In the genomic region with DNA sequence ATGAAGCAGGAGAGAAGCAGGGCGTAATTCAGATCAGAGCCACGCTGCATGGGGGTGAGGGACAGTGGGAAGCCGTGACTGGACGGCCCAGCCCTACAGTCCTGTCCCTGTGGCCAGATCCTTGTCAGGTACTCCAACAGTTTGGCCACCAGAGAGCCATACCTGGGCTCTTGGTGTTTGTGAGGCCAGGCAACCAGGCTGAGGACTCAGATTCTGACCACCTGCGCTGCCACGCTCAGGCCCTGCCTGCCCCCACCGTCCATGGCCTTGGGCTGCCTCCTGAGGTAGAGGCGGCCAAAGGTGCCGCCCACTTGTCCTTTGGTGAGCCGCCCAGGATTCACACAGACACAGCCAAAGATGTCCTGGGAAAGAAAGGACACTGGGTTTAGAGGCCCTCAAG, we compare ENCODE assay signal across 10 mouse cellular contexts. TPM values are rescaled to one million over a fixed set of nuclear protein-coding genes. Genes with fewer than 3 reads are reported as not detected.
DNase-seq lines count a peak whose midpoint lies in the region; ATAC-seq and TF ChIP-seq lines count a peak whose summit lies in the region.
"Had no signal": no experiment of that assay in that cellular context is flagged by ENCODE, and none has a peak within 500 bp of the region (broad histone marks: within the 10 kb centered on the region; RNA-seq: fewer than 3 reads in every experiment).

No protein-coding gene starts in this region.

- H3K4me1 ChIP-seq in intestine, embryonic 15.5 days (replicated peaks): peaks cover 35% of the 10 kb centered on the region
- peaks cover 4% of the 10 kb centered on the region; the same call in 1 of the 2 replicates for H3K4me1 ChIP-seq in intestine, postnatal 0 days (replicated peaks; ENCODE audit: control insufficient read depth, insufficient read depth, low read length)
- peaks cover 49 to 61% of the 10 kb centered on the region in 2 experiments for H3K4me1 ChIP-seq in heart, embryonic 14.5 days (ENCODE audit: control insufficient read depth in 2 of 2, insufficient read depth in 2 of 2, low read length in 2 of 2)

- no peak overlapping the region for H3K4me2 ChIP-seq in intestine, embryonic 15.5 days (replicated peaks)
- H3K4me2 ChIP-seq in intestine, postnatal 0 days (replicated peaks; ENCODE audit: low read depth): no peak overlapping the region
- H3K4me2 ChIP-seq in heart, embryonic 14.5 days (ENCODE audit: low read length): no peak overlapping the region

- no peak for ATAC-seq in intestine, embryonic 15.5 days
- ATAC-seq in intestine, postnatal 0 days: no peak
- ATAC-seq in heart, embryonic 14.5 days (ENCODE audit: insufficient number of reproducible peaks, insufficient read depth, low FRiP score, low read depth): no peak
- no peak for ATAC-seq in frontal cortex, adult (ENCODE audit: low TSS enrichment)

- DNase-seq in cerebellum, adult 9-11 months: peak; percentile 58
- no peak for DNase-seq in cerebellum, adult 8-10 months
- peak; percentile 79 for DNase-seq in adrenal gland, adult 2 months
- no peak for DNase-seq in right cerebral cortex, adult 18-20 months

- TF ChIP-seq CTCF in intestine, postnatal 0 days (IDR thresholded peaks at IDR 0.05; ENCODE audit: low read depth): no peak

- H3K27me3 ChIP-seq in intestine, embryonic 15.5 days (replicated peaks): no peaks in the 10 kb centered on the region
- H3K27me3 ChIP-seq in intestine, postnatal 0 days (replicated peaks; ENCODE audit: control insufficient read depth, insufficient read depth, low read length): no peaks in the 10 kb centered on the region
- H3K27me3 ChIP-seq in heart, embryonic 14.5 days (ENCODE audit: control insufficient read depth, insufficient read depth, low read length): no peaks in the 10 kb centered on the region

- peak overlapping the region; percentile 51; the same call in 1 of the 2 replicates for H3K27ac ChIP-seq in intestine, embryonic 15.5 days
- H3K27ac ChIP-seq in intestine, postnatal 0 days (ENCODE audit: low read depth, low read length): no peak overlapping the region
- peak overlapping the region; percentile 15 to 74; a peak in 3 of 4 replicates for H3K27ac ChIP-seq in heart, embryonic 14.5 days (replicated peaks in 1 of 2; ENCODE audit: control insufficient read depth in 1 of 2, insufficient read depth in 1 of 2, low read depth in 2 of 2, low read length in 2 of 2)

- no peak overlapping the region for H3K9ac ChIP-seq in intestine, embryonic 15.5 days
- no peak overlapping the region for H3K9ac ChIP-seq in intestine, postnatal 0 days (ENCODE audit: low read depth, low read length)
- no peak overlapping the region; the same call in 1 of the 2 replicates for H3K9ac ChIP-seq in heart, embryonic 14.5 days (ENCODE audit: low read length)

- 86% methylated on average over 10 of the region's 10 CpGs for WGBS in intestine, embryonic 15.5 days
- WGBS in intestine, postnatal 0 days: 85% methylated on average over 10 of the region's 10 CpGs
- 82% methylated on average over 10 of the region's 10 CpGs for WGBS in heart, embryonic 14.5 days

- no peaks in the 10 kb centered on the region for H3K9me3 ChIP-seq in intestine, embryonic 15.5 days
- no peaks in the 10 kb centered on the region for H3K9me3 ChIP-seq in intestine, postnatal 0 days (ENCODE audit: control insufficient read depth)
- no peaks in the 10 kb centered on the region for H3K9me3 ChIP-seq in heart, embryonic 14.5 days (ENCODE audit: control insufficient read depth, low read length)

- H3K36me3 ChIP-seq in intestine, embryonic 15.5 days: peaks cover 7% of the 10 kb centered on the region; the same call in 1 of the 2 replicates
- H3K36me3 ChIP-seq in intestine, postnatal 0 days (ENCODE audit: control insufficient read depth, insufficient read depth): peaks cover 31% of the 10 kb centered on the region; the same call in 1 of the 2 replicates
- H3K36me3 ChIP-seq in heart, embryonic 14.5 days (ENCODE audit: control insufficient read depth, insufficient read depth, low read length): peaks cover 43% of the 10 kb centered on the region

- H3K4me3 ChIP-seq in intestine, embryonic 15.5 days (replicated peaks): no peak overlapping the region
- H3K4me3 ChIP-seq in intestine, postnatal 0 days (ENCODE audit: low read depth, low read length): no peak overlapping the region
- no peak overlapping the region for H3K4me3 ChIP-seq in heart, embryonic 14.5 days (ENCODE audit: control insufficient read depth in 1 of 2, insufficient read depth in 1 of 2, low read depth in 1 of 2, low read length in 2 of 2)

RNA-seq across cellular contexts. Expression of a gene that starts 16.0 kb away (rescaled TPM):
- polyA plus RNA-seq in intestine, embryonic 15.5 days (2015; fragmentation: Nextera tagmentation; extraction: Ambion mirVana): 11.9 and 12.4 TPM in 2 replicates
- 6.5 and 6.6 TPM in 2 replicates for polyA plus RNA-seq in intestine, postnatal 0 days (2015; fragmentation: Nextera tagmentation; extraction: Ambion mirVana)
- total RNA-seq in adrenal gland, adult 2 months (2021): 1 to 10 TPM; 5.5 to 8.0 TPM
- 5.6 and 5.9 TPM in 2 replicates for polyA plus RNA-seq in adrenal gland, adult 2 months (2012; rRNA removed)
- polyA plus RNA-seq in heart, embryonic 14.5 days (2014; fragmentation: Nextera tagmentation; extraction: Ambion mirVana): 9.1 and 9.7 TPM in 2 replicates

RNA-seq across cellular contexts. Expression of a gene that starts 23.3 kb away (rescaled TPM):
- polyA plus RNA-seq in intestine, embryonic 15.5 days (2015; fragmentation: Nextera tagmentation; extraction: Ambion mirVana): 64.0 and 65.8 TPM in 2 replicates
- 23.5 and 23.9 TPM in 2 replicates for polyA plus RNA-seq in intestine, postnatal 0 days (2015; fragmentation: Nextera tagmentation; extraction: Ambion mirVana)
- total RNA-seq in adrenal gland, adult 2 months (2021): 10 to 100 TPM; 15.9 to 20.4 TPM
- polyA plus RNA-seq in adrenal gland, adult 2 months (2012; rRNA removed): 36.0 and 41.0 TPM in 2 replicates
- 42.7 and 45.1 TPM in 2 replicates for polyA plus RNA-seq in heart, embryonic 14.5 days (2014; fragmentation: Nextera tagmentation; extraction: Ambion mirVana)

RNA-seq across cellular contexts. Expression of a gene that starts 27.8 kb away (rescaled TPM):
- 109 and 118 TPM in 2 replicates for polyA plus RNA-seq in intestine, embryonic 15.5 days (2015; fragmentation: Nextera tagmentation; extraction: Ambion mirVana)
- polyA plus RNA-seq in intestine, postnatal 0 days (2015; fragmentation: Nextera tagmentation; extraction: Ambion mirVana): 49.9 and 51.9 TPM in 2 replicates
- total RNA-seq in adrenal gland, adult 2 months (2021): 100 to 1,000 TPM in 1 of 2 experiments, 10 to 100 TPM in 1; 90.6 to 125 TPM
- polyA plus RNA-seq in adrenal gland, adult 2 months (2012; rRNA removed): 51.7 and 56.3 TPM in 2 replicates
- 85.8 and 86.9 TPM in 2 replicates for polyA plus RNA-seq in heart, embryonic 14.5 days (2014; fragmentation: Nextera tagmentation; extraction: Ambion mirVana)

RNA-seq across cellular contexts. Expression of a gene that starts 45.3 kb away (rescaled TPM):
- not detected in 2 replicates for polyA plus RNA-seq in intestine, embryonic 15.5 days (2015; fragmentation: Nextera tagmentation; extraction: Ambion mirVana)
- polyA plus RNA-seq in intestine, postnatal 0 days (2015; fragmentation: Nextera tagmentation; extraction: Ambion mirVana): not detected in 2 replicates
- not detected for total RNA-seq in adrenal gland, adult 2 months (2021)
- polyA plus RNA-seq in adrenal gland, adult 2 months (2012; rRNA removed): not detected in 2 replicates
- not detected in 2 replicates for polyA plus RNA-seq in heart, embryonic 14.5 days (2014; fragmentation: Nextera tagmentation; extraction: Ambion mirVana)
- polyA plus RNA-seq: large intestine, adult 2 months; lung, adult 2 months had no signal

RNA-seq across cellular contexts. Expression of a gene that starts 46.7 kb away (rescaled TPM):
- polyA plus RNA-seq in intestine, embryonic 15.5 days (2015; fragmentation: Nextera tagmentation; extraction: Ambion mirVana): 1.9 and 2.7 TPM in 2 replicates
- polyA plus RNA-seq in intestine, postnatal 0 days (2015; fragmentation: Nextera tagmentation; extraction: Ambion mirVana): 1.0 and 1.2 TPM in 2 replicates
- 1 to 10 TPM; 1.0 to 1.1 TPM for total RNA-seq in adrenal gland, adult 2 months (2021)
- 0.48 and 0.53 TPM in 2 replicates for polyA plus RNA-seq in adrenal gland, adult 2 months (2012; rRNA removed)
- polyA plus RNA-seq in heart, embryonic 14.5 days (2014; fragmentation: Nextera tagmentation; extraction: Ambion mirVana): 1.1 and 1.8 TPM in 2 replicates

Comparison
In these comparisons a context has a peak if more than half of its experiments do, and no peak if none do; other contexts are left out.
1. DNase-seq: peak in cerebellum, adult 9-11 months (single experiment) and adrenal gland, adult 2 months (single experiment); none in cerebellum, adult 8-10 months (single experiment) and right cerebral cortex, adult 18-20 months (single experiment).